Mouse (Mus musculus): Measurements from ENCODE around the gene Sfrp4.

Sfrp4 gene

DNA sequence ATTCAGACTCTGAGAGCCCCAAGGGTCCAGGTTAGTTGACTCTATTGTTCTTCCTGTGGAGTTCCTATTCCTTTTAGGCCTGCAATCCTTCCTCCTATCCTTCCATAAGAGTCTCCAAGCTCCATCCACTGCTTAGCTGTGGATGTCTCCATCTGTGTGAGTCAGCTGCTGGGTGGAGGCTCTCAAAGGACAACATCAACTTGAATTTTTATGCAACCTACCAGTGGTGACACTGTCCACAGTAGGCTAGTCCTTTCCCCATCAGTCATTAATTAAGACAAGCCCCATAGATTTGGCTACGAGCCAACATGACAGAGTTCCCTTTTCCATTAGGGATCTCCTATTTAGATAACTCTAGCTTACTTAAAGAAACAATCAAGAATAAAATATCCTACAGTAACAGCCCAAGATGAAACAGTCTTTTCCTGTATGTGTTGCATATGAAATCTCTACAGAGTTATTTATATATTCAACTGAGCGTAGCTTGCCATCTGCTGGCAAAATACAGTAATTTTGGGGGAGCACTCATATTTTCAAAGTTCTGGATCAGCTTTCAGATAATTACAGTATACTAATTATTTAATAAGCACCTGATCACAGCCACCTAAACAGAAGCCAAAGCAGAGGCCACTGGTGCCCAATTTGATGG lies 17.4 kb downstream of the Sfrp4 start:
- peak; percentile 40 for DNase-seq

DNA sequence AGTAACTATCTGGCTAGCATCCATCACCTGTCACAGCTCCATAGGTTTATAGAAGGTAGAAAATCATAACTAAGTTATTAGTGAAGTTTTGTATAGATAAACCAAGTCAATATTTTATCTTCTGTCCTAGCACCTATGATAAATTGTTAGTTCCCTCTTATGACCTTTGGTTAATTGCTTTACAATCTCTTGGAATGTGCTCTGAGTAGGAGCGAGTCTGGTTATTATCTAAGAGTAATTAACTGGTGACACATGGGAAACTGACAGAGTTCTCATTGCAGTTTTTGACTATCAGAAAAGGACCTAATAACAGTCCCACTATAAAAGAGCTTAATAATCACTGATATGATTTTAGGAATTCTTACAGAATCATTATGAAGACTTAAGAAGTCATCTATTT lies 20.6 kb downstream of the Sfrp4 start:
- DNase-seq = no peak

DNA sequence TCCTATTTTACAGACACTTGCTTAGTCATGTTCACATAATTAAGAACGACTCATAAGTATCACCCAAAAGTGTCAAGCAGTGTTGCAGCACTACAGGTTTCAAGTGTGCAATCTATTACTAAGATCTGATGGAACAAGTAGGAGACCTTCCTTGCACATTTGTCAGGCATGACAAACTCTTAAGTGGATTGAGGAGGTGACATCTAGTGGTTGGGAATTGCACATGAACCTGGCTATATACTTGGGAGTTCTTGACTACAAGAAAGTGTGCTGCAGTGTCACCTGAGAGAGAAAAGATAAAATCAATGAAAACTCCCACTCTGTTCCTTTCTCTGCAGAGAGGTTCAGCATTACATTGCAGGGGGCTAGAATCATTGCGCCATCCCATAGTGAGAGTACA lies 21.3 kb downstream of the Sfrp4 start:
- DNase-seq = no peak

DNA sequence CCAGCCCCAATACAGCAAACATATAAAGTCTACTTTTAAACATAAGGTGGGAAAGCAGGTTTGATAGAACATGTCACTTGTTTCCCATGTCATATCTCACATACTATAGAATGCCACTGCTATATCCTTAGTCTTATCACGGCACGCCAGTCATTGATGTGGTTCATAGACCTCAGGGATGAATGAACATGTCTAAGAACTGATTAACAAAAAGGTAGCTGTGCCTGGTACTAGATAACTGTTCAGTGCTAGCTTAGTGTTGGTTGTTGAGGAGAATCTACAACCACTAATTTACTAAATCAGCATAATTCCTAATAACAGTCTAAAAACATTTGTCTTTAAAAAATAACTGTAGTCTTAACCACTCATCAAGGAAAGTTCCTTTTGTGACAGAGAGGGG lies 26.9 kb downstream of the Sfrp4 start:
- DNase-seq = no peak

DNA sequence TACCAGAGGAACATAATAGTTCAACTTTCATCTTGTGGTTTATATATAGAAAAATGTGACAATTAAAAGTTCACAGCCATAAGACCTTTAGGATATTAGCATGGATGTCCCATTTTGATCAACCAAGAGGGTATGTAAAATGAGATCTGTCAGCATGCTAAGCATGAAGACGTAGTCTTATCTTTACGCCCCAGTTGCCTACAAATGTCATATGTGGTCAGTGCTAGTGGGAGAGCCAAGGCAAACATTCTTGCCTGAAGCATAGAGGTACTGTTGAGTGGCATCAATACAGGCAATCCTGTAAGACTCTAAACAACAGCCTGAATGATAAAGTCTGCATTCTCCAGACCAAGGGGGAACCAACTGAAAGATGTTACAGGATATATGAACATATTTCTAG lies 29.5 kb downstream of the Sfrp4 start:
- no peak for DNase-seq

DNA sequence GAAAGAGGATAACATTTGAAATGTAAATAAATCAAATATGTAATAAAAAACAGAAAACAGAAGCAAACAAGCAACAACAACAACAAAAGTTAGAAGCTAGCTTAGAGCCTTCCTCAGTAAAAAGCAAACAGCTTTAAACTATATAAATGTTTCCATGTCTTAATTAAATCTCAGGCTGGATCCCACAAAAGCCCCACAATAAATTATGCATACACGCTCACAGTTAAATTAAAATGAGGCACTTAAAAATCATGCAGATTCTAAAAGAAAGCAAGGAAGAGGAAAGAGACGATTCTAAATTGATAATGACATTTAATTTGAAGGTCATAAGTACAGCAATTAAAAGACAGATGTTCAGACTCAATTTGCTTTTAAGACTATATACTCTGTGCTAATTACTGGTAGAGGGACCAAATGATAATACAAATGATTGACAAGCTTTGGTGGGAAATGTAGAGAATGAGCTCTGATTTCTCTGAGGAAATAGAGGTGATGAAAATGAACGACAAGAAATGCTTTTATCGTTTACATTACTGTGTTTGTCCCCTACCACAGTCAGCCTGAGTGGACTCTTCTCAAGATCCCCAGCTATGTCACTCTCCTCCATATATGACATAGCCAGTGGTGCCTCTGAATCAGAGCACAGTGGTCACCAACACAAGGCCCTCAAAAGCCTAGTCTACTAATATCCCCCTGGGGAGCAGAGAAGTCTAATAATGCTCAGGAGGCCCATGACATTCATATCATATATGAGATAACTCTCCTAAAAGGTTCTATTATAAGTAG lies 45.6 kb downstream of the Sfrp4 start:
- no peak for DNase-seq

DNA sequence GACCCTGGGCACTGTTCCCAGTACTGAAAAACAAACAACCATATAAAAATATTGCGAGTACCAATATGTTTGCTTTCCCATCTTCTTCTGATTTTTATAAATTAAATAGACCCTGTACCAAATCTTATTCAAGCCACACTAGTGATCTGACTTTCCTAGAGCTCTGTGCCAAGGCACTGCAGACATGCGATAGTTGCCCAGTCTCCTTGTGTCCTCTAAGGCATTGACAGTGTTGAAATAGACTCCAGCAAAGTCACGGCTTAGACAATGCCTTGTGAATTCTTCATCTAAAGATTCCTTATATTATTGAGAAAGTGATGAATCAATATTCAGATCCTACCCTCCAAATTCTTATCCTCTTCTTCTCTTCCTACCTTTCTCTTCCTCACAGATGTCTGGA lies 51.1 kb downstream of the Sfrp4 start:
- DNase-seq = no peak

DNA sequence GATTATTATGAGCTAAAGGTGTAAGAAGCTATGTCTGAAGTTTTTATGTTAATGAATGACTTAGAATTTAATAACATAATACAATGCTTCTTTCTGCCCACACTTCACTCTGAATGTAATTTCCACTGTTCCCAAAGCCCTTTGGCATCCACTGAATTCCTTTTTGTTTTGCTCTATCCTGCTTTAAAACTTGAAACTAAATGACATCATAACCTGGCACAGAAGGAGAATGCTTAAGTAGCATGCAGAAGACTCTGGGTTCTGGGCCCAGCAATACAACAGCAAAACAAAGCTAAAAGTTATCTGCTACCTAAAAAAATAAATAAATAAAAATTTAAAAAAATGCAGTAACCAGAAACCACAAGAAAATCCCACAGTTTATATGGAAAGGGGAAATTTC lies 51.7 kb downstream of the Sfrp4 start:
- no peak for DNase-seq
